In genomic region chr6:50109757-50110378, GRCm38 (mm10) we compare ENCODE assay signal across 8 mouse cellular contexts. TPM values are rescaled to one million over a fixed set of nuclear protein-coding genes. Genes with fewer than 3 reads are reported as not detected.
A peak's percentile ranks its signal among the peaks of the same experiment; 100 is the strongest.
DNase-seq lines count a peak whose midpoint lies in the region; ATAC-seq and TF ChIP-seq lines count a peak whose summit lies in the region.

Gene Mpp6, plus strand, starts transcription at chr6:50110241.

- H3K4me2 ChIP-seq in forebrain, embryonic 13.5 days, result peak within 1 kb of the TSS; percentile 68
- H3K4me2 ChIP-seq in heart, postnatal 0 days (ENCODE audit: low read depth, low read length), result peak within 1 kb of the TSS; percentile 95
- peak within 1 kb of the TSS; percentile 89 for H3K4me2 ChIP-seq in neural tube, embryonic 14.5 days (ENCODE audit: low read depth, low read length)

- H3K9ac ChIP-seq in forebrain, embryonic 13.5 days, result peak within 1 kb of the TSS; percentile 86
- H3K9ac ChIP-seq in heart, postnatal 0 days (replicated peaks; ENCODE audit: low read depth, low read length), result peak within 1 kb of the TSS; percentile 90
- peak within 1 kb of the TSS; percentile 93 for H3K9ac ChIP-seq in neural tube, embryonic 14.5 days (replicated peaks; ENCODE audit: low read depth, low read length)

- no peak for TF ChIP-seq EP300 in heart, postnatal 0 days (IDR thresholded peaks at IDR 0.05; ENCODE audit: low read depth)

- peak within 1 kb of the TSS; percentile 81 for H3K27ac ChIP-seq in forebrain, embryonic 13.5 days
- peak within 1 kb of the TSS; percentile 81 for H3K27ac ChIP-seq in heart, postnatal 0 days (ENCODE audit: low read depth)
- H3K27ac ChIP-seq in neural tube, embryonic 14.5 days (ENCODE audit: low read depth, low read length), result peak within 1 kb of the TSS; percentile 82

- no peaks in the 10 kb centered on the region; the same call in 1 of the 2 replicates for H3K9me3 ChIP-seq in E14TG2a.4 (ENCODE audit: low read length)
- no peaks in the 10 kb centered on the region for H3K9me3 ChIP-seq in forebrain, embryonic 13.5 days (replicated peaks)
- no peaks in the 10 kb centered on the region for H3K9me3 ChIP-seq in heart, postnatal 0 days (replicated peaks; ENCODE audit: control insufficient read depth, low read length)
- no peaks in the 10 kb centered on the region for H3K9me3 ChIP-seq in neural tube, embryonic 14.5 days (ENCODE audit: control insufficient read depth, low read length)

- TF ChIP-seq CTCF in E14TG2a.4 (conservative IDR thresholded peaks at IDR 0.05; ENCODE audit: low read length), result no peak
- peak; percentile 62 for TF ChIP-seq CTCF in heart, postnatal 0 days (IDR thresholded peaks at IDR 0.05; ENCODE audit: low read depth)

- DNase-seq in heart, postnatal 0 days (ENCODE audit: low spot score), result peak; percentile 85
- peak; percentile 91 to 95 for DNase-seq in kidney, postnatal 4 days
- peak; percentile 74 to 81 for DNase-seq in lung, adult 18-20 months
- peak; percentile 90 for DNase-seq in testis, postnatal 10 days (ENCODE audit: low spot score)

- H3K4me1 ChIP-seq in E14TG2a.4 (replicated peaks; ENCODE audit: low read depth, low read length), result peaks cover 47% of the 10 kb centered on the region
- peaks cover 26% of the 10 kb centered on the region for H3K4me1 ChIP-seq in forebrain, embryonic 13.5 days
- 0 out of 2 replicates have a peak, but pooled peaks cover 10% of the 10 kb centered on the region for H3K4me1 ChIP-seq in heart, postnatal 0 days (ENCODE audit: control insufficient read depth, insufficient read depth)
- H3K4me1 ChIP-seq in neural tube, embryonic 14.5 days (ENCODE audit: control insufficient read depth, insufficient read depth, low read length), result peaks cover 12% of the 10 kb centered on the region

- ATAC-seq in cerebellum, adult (ENCODE audit: insufficient number of reproducible peaks, low FRiP score, low TSS enrichment), result peak; percentile 78
- ATAC-seq in forebrain, embryonic 13.5 days, result peak; percentile 88
- ATAC-seq in heart, postnatal 0 days (ENCODE audit: insufficient read depth, low read depth), result peak; percentile 94
- ATAC-seq in neural tube, embryonic 14.5 days (ENCODE audit: low read depth), result peak; percentile 94

- under 1% methylated on average over 71 of the region's 74 CpGs for WGBS in forebrain, embryonic 13.5 days
- under 1% methylated on average over 65 of the region's 74 CpGs for WGBS in heart, postnatal 0 days
- WGBS in neural tube, embryonic 14.5 days, result under 1% methylated on average over 27 of the region's 74 CpGs

- H3K27me3 ChIP-seq in E14TG2a.4 (ENCODE audit: insufficient read depth, low read length), result peaks cover 20% of the 10 kb centered on the region
- peaks cover 4% of the 10 kb centered on the region; the same call in 1 of the 2 replicates for H3K27me3 ChIP-seq in forebrain, embryonic 13.5 days
- H3K27me3 ChIP-seq in heart, postnatal 0 days (ENCODE audit: control insufficient read depth, insufficient read depth, low read length), result 0 out of 2 replicates have a peak, but pooled peaks cover 5% of the 10 kb centered on the region
- no peaks in the 10 kb centered on the region for H3K27me3 ChIP-seq in neural tube, embryonic 14.5 days (ENCODE audit: control insufficient read depth, insufficient read depth, low read length)

- peak within 1 kb of the TSS; percentile 82 for H3K4me3 ChIP-seq in E14TG2a.4 (replicated peaks; ENCODE audit: low read length)
- H3K4me3 ChIP-seq in forebrain, embryonic 13.5 days, result peak within 1 kb of the TSS; percentile 80
- peak within 1 kb of the TSS; percentile 84 for H3K4me3 ChIP-seq in heart, postnatal 0 days (ENCODE audit: low read depth, low read length)
- H3K4me3 ChIP-seq in neural tube, embryonic 14.5 days (ENCODE audit: low read depth, low read length), result peak within 1 kb of the TSS; percentile 86

- H3K36me3 ChIP-seq in E14TG2a.4 (ENCODE audit: insufficient read depth, low read length), result peaks cover 4% of the 10 kb centered on the region; the same call in 1 of the 2 replicates
- no peaks in the 10 kb centered on the region for H3K36me3 ChIP-seq in forebrain, embryonic 13.5 days (ENCODE audit: poor library complexity, severe bottlenecking)
- H3K36me3 ChIP-seq in heart, postnatal 0 days (replicated peaks; ENCODE audit: control insufficient read depth, insufficient read depth, low read length), result no peaks in the 10 kb centered on the region
- H3K36me3 ChIP-seq in neural tube, embryonic 14.5 days (ENCODE audit: control insufficient read depth, insufficient read depth, low read length), result no peaks in the 10 kb centered on the region

RNA-seq across cellular contexts. Expression of gene Mpp6, which starts in this region (rescaled TPM):
- 65.4 and 67.6 TPM in 2 replicates for polyA plus RNA-seq in forebrain, embryonic 13.5 days (2015; fragmentation: Nextera tagmentation; extraction: Ambion mirVana)
- 46.5 and 86.9 TPM in 2 replicates for total RNA-seq in heart, postnatal 0 days (2014; rRNA removed; ENCODE audit: low replicate concordance)
- 52.8 and 56.5 TPM in 2 replicates for polyA plus RNA-seq in heart, postnatal 0 days (2015; fragmentation: Nextera tagmentation; extraction: Ambion mirVana)
- polyA plus RNA-seq in neural tube, embryonic 14.5 days (2014; fragmentation: Nextera tagmentation; extraction: Ambion mirVana), result 70.1 TPM in 2 replicates

Comparison
In these comparisons a context has a peak if more than half of its experiments do, and no peak if none do; other contexts are left out.
1. Peak in every context shown above with its lines: DNase-seq, ATAC-seq, H3K4me3 ChIP-seq and H3K27ac ChIP-seq.